16 mouse cellular contexts compared by ENCODE assay signal in the genomic region with DNA sequence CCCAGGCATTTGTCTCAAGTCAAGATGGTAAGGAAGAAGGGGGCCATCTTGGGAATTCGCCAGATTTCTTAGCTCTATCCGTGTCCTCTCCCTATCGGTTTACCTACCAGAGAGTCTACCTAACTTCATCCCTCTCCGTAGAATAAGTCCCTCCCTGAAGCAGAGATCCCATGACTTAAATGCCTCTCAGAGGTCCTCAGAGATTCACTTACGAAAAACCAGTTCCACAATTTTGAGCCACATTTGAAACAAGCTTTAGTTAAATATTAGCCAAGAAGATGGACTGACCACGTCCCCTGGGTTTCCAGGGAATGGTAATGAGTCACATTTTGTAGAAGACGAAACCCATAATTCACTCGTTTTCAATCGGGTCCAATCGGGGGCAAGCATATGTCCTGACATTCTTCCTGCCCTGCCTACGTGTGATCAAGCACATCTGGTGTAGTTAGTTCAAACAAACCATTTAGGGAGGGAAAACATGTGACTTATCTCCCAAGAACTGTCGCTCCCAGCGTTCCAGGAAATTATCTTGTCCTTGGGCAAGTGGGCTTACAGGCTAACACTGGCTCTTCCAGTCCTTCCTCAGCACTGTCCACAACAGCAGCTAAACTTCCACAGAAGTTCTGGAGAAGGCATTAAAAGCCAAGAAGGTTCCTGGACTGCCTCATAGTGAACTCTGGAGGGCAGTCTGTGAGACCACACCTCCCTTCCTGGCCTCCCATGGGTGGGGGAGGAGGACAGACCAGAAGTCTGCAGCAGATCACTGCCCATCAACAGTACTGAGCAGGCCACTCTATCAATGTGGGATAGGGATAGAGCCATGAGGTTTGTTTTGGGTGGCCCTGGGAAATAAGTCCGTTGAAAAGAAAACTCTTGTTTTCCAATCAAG. TPM values are rescaled to one million over a fixed set of nuclear protein-coding genes. Genes with fewer than 3 reads are reported as not detected.
DNase-seq lines count a peak whose midpoint lies in the region; ATAC-seq and TF ChIP-seq lines count a peak whose summit lies in the region.
"Had no signal": no experiment of that assay in that cellular context is flagged by ENCODE, and none has a peak within 500 bp of the region (broad histone marks: within the 10 kb centered on the region; RNA-seq: fewer than 3 reads in every experiment).

No protein-coding gene starts in this region.

- peaks cover 2% of the 10 kb centered on the region; the same call in 1 of the 2 replicates for H3K4me1 ChIP-seq in lung, embryonic 16.5 days (replicated peaks; ENCODE audit: control insufficient read depth, insufficient read depth, low read length)
- peaks cover 7% of the 10 kb centered on the region; the same call in 1 of the 2 replicates for H3K4me1 ChIP-seq in intestine, embryonic 15.5 days (replicated peaks)
- peaks cover 25% of the 10 kb centered on the region for H3K4me1 ChIP-seq in liver, postnatal 0 days (ENCODE audit: insufficient read depth)
- no peaks in the 10 kb centered on the region for H3K4me1 ChIP-seq in hindbrain, embryonic 14.5 days (replicated peaks; ENCODE audit: control insufficient read depth, insufficient read depth, low read length)
- no peaks in the 10 kb centered on the region for H3K4me1 ChIP-seq in forebrain, embryonic 13.5 days
- H3K4me1 ChIP-seq in forebrain, postnatal 0 days (ENCODE audit: insufficient read depth) = no peaks in the 10 kb centered on the region
- H3K4me1 ChIP-seq: forebrain, embryonic 10.5 days had no signal

- no peak for TF ChIP-seq CTCF in liver, postnatal 0 days (IDR thresholded peaks at IDR 0.05; ENCODE audit: low read depth)
- TF ChIP-seq CTCF in forebrain, postnatal 0 days (IDR thresholded peaks at IDR 0.05; ENCODE audit: low read depth) = no peak

- H3K9me3 ChIP-seq in lung, embryonic 16.5 days (ENCODE audit: control insufficient read depth, low read length) = no peaks in the 10 kb centered on the region
- no peaks in the 10 kb centered on the region for H3K9me3 ChIP-seq in intestine, embryonic 15.5 days
- no peaks in the 10 kb centered on the region for H3K9me3 ChIP-seq in liver, postnatal 0 days (ENCODE audit: low read length)
- H3K9me3 ChIP-seq in hindbrain, embryonic 14.5 days (ENCODE audit: control insufficient read depth, low read length) = no peaks in the 10 kb centered on the region
- H3K9me3 ChIP-seq in forebrain, embryonic 13.5 days (replicated peaks) = no peaks in the 10 kb centered on the region
- no peaks in the 10 kb centered on the region for H3K9me3 ChIP-seq in forebrain, postnatal 0 days (ENCODE audit: low read length)
- H3K9me3 ChIP-seq: forebrain, embryonic 10.5 days; G1E had no signal

- WGBS in lung, embryonic 16.5 days = 42% methylated on average over 14 of the region's 14 CpGs
- 35% methylated on average over 14 of the region's 14 CpGs for WGBS in intestine, embryonic 15.5 days
- 54% methylated on average over 14 of the region's 14 CpGs for WGBS in liver, postnatal 0 days (ENCODE audit: insufficient replicate concordance)
- 85% methylated on average over 14 of the region's 14 CpGs for WGBS in hindbrain, embryonic 14.5 days
- WGBS in forebrain, embryonic 13.5 days = 88% methylated on average over 14 of the region's 14 CpGs
- 89% methylated on average over 14 of the region's 14 CpGs for WGBS in forebrain, postnatal 0 days

- H3K9ac ChIP-seq in lung, embryonic 16.5 days (ENCODE audit: low read length) = no peak overlapping the region
- no peak overlapping the region for H3K9ac ChIP-seq in intestine, embryonic 15.5 days
- H3K9ac ChIP-seq in liver, postnatal 0 days (replicated peaks) = no peak overlapping the region
- H3K9ac ChIP-seq in hindbrain, embryonic 14.5 days = no peak overlapping the region
- no peak overlapping the region for H3K9ac ChIP-seq in forebrain, embryonic 13.5 days
- H3K9ac ChIP-seq in forebrain, postnatal 0 days = no peak overlapping the region
- H3K9ac ChIP-seq: liver, embryonic 14.5 days had no signal

- H3K27me3 ChIP-seq in lung, embryonic 16.5 days (ENCODE audit: control insufficient read depth, insufficient read depth, low read depth, low read length) = no peaks in the 10 kb centered on the region
- no peaks in the 10 kb centered on the region for H3K27me3 ChIP-seq in intestine, embryonic 15.5 days (replicated peaks)
- H3K27me3 ChIP-seq in liver, postnatal 0 days (ENCODE audit: insufficient read depth, low read length) = no peaks in the 10 kb centered on the region
- H3K27me3 ChIP-seq in hindbrain, embryonic 14.5 days (ENCODE audit: control insufficient read depth, insufficient read depth, low read length) = no peaks in the 10 kb centered on the region
- peaks cover 3% of the 10 kb centered on the region; the same call in 1 of the 2 replicates for H3K27me3 ChIP-seq in forebrain, embryonic 13.5 days
- H3K27me3 ChIP-seq in forebrain, postnatal 0 days (ENCODE audit: insufficient read depth, low read length) = no peaks in the 10 kb centered on the region

- TF ChIP-seq EP300 in liver, postnatal 0 days (IDR thresholded peaks at IDR 0.05; ENCODE audit: low read depth) = no peak; the same call in 1 of the 2 replicates

- peak; percentile 66; the same call in 1 of the 2 replicates for ATAC-seq in lung, embryonic 16.5 days (ENCODE audit: low read depth)
- peak; percentile 90 for ATAC-seq in intestine, embryonic 15.5 days
- peak; percentile 88 for ATAC-seq in liver, postnatal 0 days
- ATAC-seq in hindbrain, embryonic 14.5 days (ENCODE audit: low FRiP score) = no peak
- no peak for ATAC-seq in forebrain, embryonic 13.5 days
- ATAC-seq in forebrain, postnatal 0 days = no peak

- no peaks in the 10 kb centered on the region for H3K36me3 ChIP-seq in lung, embryonic 16.5 days (ENCODE audit: control insufficient read depth, insufficient read depth, low read length)
- no peaks in the 10 kb centered on the region for H3K36me3 ChIP-seq in intestine, embryonic 15.5 days
- 0 out of 2 replicates have a peak, but pooled peaks cover 2% of the 10 kb centered on the region for H3K36me3 ChIP-seq in liver, postnatal 0 days (replicated peaks; ENCODE audit: insufficient read depth, low read length)
- no peaks in the 10 kb centered on the region for H3K36me3 ChIP-seq in hindbrain, embryonic 14.5 days (replicated peaks; ENCODE audit: control insufficient read depth, insufficient read depth)
- no peaks in the 10 kb centered on the region for H3K36me3 ChIP-seq in forebrain, embryonic 13.5 days (ENCODE audit: poor library complexity, severe bottlenecking)
- no peaks in the 10 kb centered on the region for H3K36me3 ChIP-seq in forebrain, postnatal 0 days (ENCODE audit: insufficient read depth)
- H3K36me3 ChIP-seq: forebrain, embryonic 10.5 days; G1E had no signal

- peak overlapping the region; percentile 15 for H3K4me2 ChIP-seq in lung, embryonic 16.5 days (ENCODE audit: low read depth, low read length)
- H3K4me2 ChIP-seq in intestine, embryonic 15.5 days (replicated peaks) = peak overlapping the region; percentile 15; the same call in 1 of the 2 replicates
- 0 out of 2 replicates have a peak overlapping the region, but pooled peaks have one; percentile 19 for H3K4me2 ChIP-seq in liver, postnatal 0 days (ENCODE audit: low read depth, low read length)
- H3K4me2 ChIP-seq in hindbrain, embryonic 14.5 days (replicated peaks) = no peak overlapping the region
- no peak overlapping the region for H3K4me2 ChIP-seq in forebrain, embryonic 13.5 days
- H3K4me2 ChIP-seq in forebrain, postnatal 0 days (ENCODE audit: low read depth) = no peak overlapping the region
- H3K4me2 ChIP-seq: midbrain, embryonic 11.5 days had no signal

- no peak for DNase-seq in lung, postnatal 14 days
- DNase-seq in kidney, postnatal 14 days = peak; percentile 12
- peak; percentile 41 for DNase-seq in liver, postnatal 0 days
- no peak for DNase-seq in hindbrain, embryonic 14.5 days (ENCODE audit: low spot score)
- no peak for DNase-seq in forebrain, postnatal 0 days
- DNase-seq: adrenal gland, adult 2 months; cerebellum, adult 2 months; right cerebral cortex, postnatal 14 days; thymus, adult 2 months had no signal

- no peak overlapping the region for H3K27ac ChIP-seq in lung, embryonic 16.5 days (ENCODE audit: low read length)
- peak overlapping the region; percentile 59 for H3K27ac ChIP-seq in intestine, embryonic 15.5 days
- H3K27ac ChIP-seq in liver, postnatal 0 days (ENCODE audit: low read depth) = peak overlapping the region; percentile 82
- no peak overlapping the region for H3K27ac ChIP-seq in hindbrain, embryonic 14.5 days
- no peak overlapping the region for H3K27ac ChIP-seq in forebrain, embryonic 13.5 days
- H3K27ac ChIP-seq in forebrain, postnatal 0 days (ENCODE audit: low read depth, low read length) = no peak overlapping the region
- H3K27ac ChIP-seq: forebrain, embryonic 10.5 days; liver, embryonic 14.5 days had no signal

- H3K4me3 ChIP-seq in lung, embryonic 16.5 days (ENCODE audit: low read length) = no peak overlapping the region
- no peak overlapping the region for H3K4me3 ChIP-seq in intestine, embryonic 15.5 days (replicated peaks)
- no peak overlapping the region for H3K4me3 ChIP-seq in liver, postnatal 0 days (ENCODE audit: low read depth, low read length)
- no peak overlapping the region for H3K4me3 ChIP-seq in hindbrain, embryonic 14.5 days (replicated peaks; ENCODE audit: low read length)
- H3K4me3 ChIP-seq in forebrain, embryonic 13.5 days = no peak overlapping the region
- H3K4me3 ChIP-seq in forebrain, postnatal 0 days (ENCODE audit: low read depth, low read length) = no peak overlapping the region
- H3K4me3 ChIP-seq: forebrain, embryonic 10.5 days had no signal

RNA-seq across cellular contexts. Expression of a gene that starts 38.9 kb away (rescaled TPM):
- 0.29 and 0.83 TPM in 2 replicates for polyA plus RNA-seq in lung, embryonic 16.5 days (2015; fragmentation: Nextera tagmentation; extraction: Ambion mirVana)
- polyA plus RNA-seq in intestine, embryonic 15.5 days (2015; fragmentation: Nextera tagmentation; extraction: Ambion mirVana) = 0.43 and 0.55 TPM in 2 replicates
- polyA plus RNA-seq in liver, postnatal 0 days (2015; fragmentation: Nextera tagmentation; extraction: Ambion mirVana) = 0.51 and 0.69 TPM in 2 replicates
- polyA plus RNA-seq in hindbrain, embryonic 14.5 days (2014; fragmentation: Nextera tagmentation; extraction: Ambion mirVana) = 0.13 and 0.27 TPM in 2 replicates
- polyA plus RNA-seq in forebrain, embryonic 13.5 days (2015; fragmentation: Nextera tagmentation; extraction: Ambion mirVana) = 0.13 and 0.21 TPM in 2 replicates
- total RNA-seq in forebrain, postnatal 0 days (2014; rRNA removed) = 0.05 and 0.54 TPM in 2 replicates
- polyA plus RNA-seq in forebrain, postnatal 0 days (2015; fragmentation: Nextera tagmentation; extraction: Ambion mirVana) = 0.09 and 0.17 TPM in 2 replicates
- polyA plus RNA-seq: G1E had no signal

Comparison
In these comparisons a context has a peak if more than half of its experiments do, and no peak if none do; other contexts are left out.
1. ATAC-seq: peak in lung, embryonic 16.5 days (single experiment), intestine, embryonic 15.5 days (single experiment) and liver, postnatal 0 days (single experiment); none in hindbrain, embryonic 14.5 days (single experiment), forebrain, embryonic 13.5 days (single experiment) and forebrain, postnatal 0 days (single experiment).
2. H3K27ac ChIP-seq: peak in intestine, embryonic 15.5 days (single experiment) and liver, postnatal 0 days (single experiment); none in lung, embryonic 16.5 days (single experiment), hindbrain, embryonic 14.5 days (single experiment), forebrain, embryonic 13.5 days (single experiment) and forebrain, postnatal 0 days (single experiment).
3. H3K4me2 ChIP-seq: peak in lung, embryonic 16.5 days (single experiment), intestine, embryonic 15.5 days (single experiment) and liver, postnatal 0 days (single experiment); none in hindbrain, embryonic 14.5 days (single experiment), forebrain, embryonic 13.5 days (single experiment) and forebrain, postnatal 0 days (single experiment).
4. DNase-seq: peak in kidney, postnatal 14 days (single experiment) and liver, postnatal 0 days (single experiment); none in lung, postnatal 14 days (single experiment), hindbrain, embryonic 14.5 days (single experiment) and forebrain, postnatal 0 days (single experiment).